Mouse (Mus musculus) neural tube, embryonic 14.5 days (tissue): ENCODE data around the gene Hist1h1b. TPM values are rescaled to one million over a fixed set of nuclear protein-coding genes. Genes with fewer than 3 reads are reported as not detected.
"Not testable (repeated sequence)": the region's sequence is repeated elsewhere in the genome, so short reads cannot be mapped to it uniquely, and the experiment has no call there.

Source experiments
- ATAC-seq: fragments of 200-750 bp; cut with Nextera tagmentation; 2 replicates; pipeline ENCODE4 v1.8.0; 2017; ENCODE audit warnings: low read depth, mild to moderate bottlenecking, moderate TSS enrichment, moderate library complexity
- H3K27ac ChIP-seq: fragments of 300-500 bp; sonication (generic); 2 replicates; pipeline ENCODE4 v1.5.1; 2014; ENCODE audit warnings: low read depth, mild to moderate bottlenecking, control low read depth, low read length, moderate library complexity, mixed read lengths
- H3K27me3 ChIP-seq: fragments of 300-500 bp; sonication (generic); 2 replicates; pipeline ENCODE4 v1.6.1; 2014; ENCODE audit warnings: low read length; ENCODE audit not compliant: control insufficient read depth, insufficient read depth
- H3K36me3 ChIP-seq: fragments of 300-500 bp; sonication (generic); 2 replicates; pipeline ENCODE4 v1.6.1; 2014; ENCODE audit warnings: low read length, mixed read lengths; ENCODE audit not compliant: control insufficient read depth, insufficient read depth
- H3K4me1 ChIP-seq: fragments of 300-500 bp; sonication (generic); 2 replicates; pipeline ENCODE4 v1.6.1; 2014; ENCODE audit warnings: low read length; ENCODE audit not compliant: control insufficient read depth, insufficient read depth
- H3K4me2 ChIP-seq: fragments of 300-500 bp; sonication (generic); 2 replicates; pipeline ENCODE4 v1.6.1; 2014; ENCODE audit warnings: mild to moderate bottlenecking, low read depth, low read length, control low read depth
- H3K4me3 ChIP-seq: fragments of 300-500 bp; sonication (generic); 2 replicates; pipeline ENCODE4 v1.5.1; 2014; ENCODE audit warnings: low read depth, low read length, control low read depth, mixed read lengths
- H3K9ac ChIP-seq: fragments of 300-500 bp; sonication (generic); replicated peaks from 2 replicates; pipeline ENCODE4 v1.6.1; 2014; ENCODE audit warnings: low read depth, mild to moderate bottlenecking, control low read depth, low read length, mixed read lengths
- H3K9me3 ChIP-seq: fragments of 300-500 bp; sonication (generic); 2 replicates; pipeline ENCODE4 v1.6.1; 2016; ENCODE audit warnings: low read length; ENCODE audit not compliant: control insufficient read depth
- WGBS: fragments of 180-500 bp; shearing (Covaris S2); extraction: QIAGEN DNeasy Blood & Tissue Kit; methylation state at CpG from one replicate; pipeline ENCODE4 v1.1.7; 2014; 5-methylcytosine and 5-hydroxymethylcytosine counted together
- microRNA-seq: library from miRNA; unstranded; fragments of <30 nt; microRNA quantifications from one replicate; pipeline ENCODE4, GENCODE M21; 2016
- polyA plus RNA-seq: library from polyadenylated mRNA; unstranded; fragments of >200 nt; fragmentation: Nextera tagmentation; extraction: Ambion mirVana; gene quantifications from 2 replicates; pipeline ENCODE4 v1.2.1, GENCODE M21; 2014

The Hist1h1b gene
- polyA plus RNA-seq, 1 experiment from 2014 or later, result 0.68 TPM

DNA sequence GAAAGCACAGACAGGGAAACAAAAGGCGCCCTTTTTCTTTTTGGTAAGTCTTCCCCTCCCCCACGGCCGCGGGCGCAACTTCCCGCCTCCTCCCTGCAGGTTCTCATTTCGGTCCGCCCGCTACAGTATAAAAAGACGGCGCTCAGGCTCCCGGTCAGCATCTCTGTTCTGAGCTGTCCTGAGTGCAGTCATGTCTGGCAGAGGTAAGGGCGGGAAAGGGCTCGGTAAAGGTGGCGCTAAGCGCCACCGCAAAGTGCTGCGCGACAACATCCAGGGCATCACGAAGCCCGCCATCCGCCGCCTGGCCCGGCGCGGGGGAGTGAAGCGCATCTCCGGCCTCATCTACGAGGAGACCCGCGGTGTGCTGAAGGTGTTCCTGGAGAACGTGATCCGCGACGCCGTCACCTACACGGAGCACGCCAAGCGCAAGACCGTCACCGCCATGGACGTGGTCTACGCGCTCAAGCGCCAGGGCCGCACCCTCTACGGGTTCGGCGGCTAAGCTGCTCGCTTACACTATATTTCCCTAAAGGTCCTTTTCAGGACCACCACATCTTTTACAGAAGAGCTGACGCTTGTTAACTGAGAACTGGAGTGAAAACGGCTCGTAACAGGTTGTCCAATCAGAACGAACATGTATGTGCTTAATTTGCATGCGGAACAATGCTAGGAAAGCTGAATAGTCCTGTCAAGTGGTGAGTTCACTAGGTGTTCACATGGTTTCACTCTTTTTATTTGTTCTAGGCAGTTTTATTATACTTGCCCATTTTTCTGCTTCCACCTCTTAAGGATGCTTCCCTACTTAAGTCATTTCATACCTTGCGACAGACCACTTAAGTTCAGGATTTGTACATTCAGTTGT is 45.3 kb downstream of the Hist1h1b start, which contains the start of gene Hist1h4j:
Gene Hist1h4j, plus strand, starts transcription at position 159 of the 862 bp plus-strand sequence.
- H3K36me3 ChIP-seq, H3K4me1 ChIP-seq, H3K9me3 ChIP-seq, H3K27me3 ChIP-seq: not testable (repeated sequence)
- under 1% methylated on average over 43 of the region's 56 CpGs for WGBS
- peak within 1 kb of the TSS; percentile 78 for H3K4me2 ChIP-seq
- ATAC-seq, result peak; percentile 91
- peak within 1 kb of the TSS; percentile 98 for H3K27ac ChIP-seq
- H3K9ac ChIP-seq, result peak within 1 kb of the TSS; percentile 56
- peak within 1 kb of the TSS; percentile 48 for H3K4me3 ChIP-seq

DNA sequence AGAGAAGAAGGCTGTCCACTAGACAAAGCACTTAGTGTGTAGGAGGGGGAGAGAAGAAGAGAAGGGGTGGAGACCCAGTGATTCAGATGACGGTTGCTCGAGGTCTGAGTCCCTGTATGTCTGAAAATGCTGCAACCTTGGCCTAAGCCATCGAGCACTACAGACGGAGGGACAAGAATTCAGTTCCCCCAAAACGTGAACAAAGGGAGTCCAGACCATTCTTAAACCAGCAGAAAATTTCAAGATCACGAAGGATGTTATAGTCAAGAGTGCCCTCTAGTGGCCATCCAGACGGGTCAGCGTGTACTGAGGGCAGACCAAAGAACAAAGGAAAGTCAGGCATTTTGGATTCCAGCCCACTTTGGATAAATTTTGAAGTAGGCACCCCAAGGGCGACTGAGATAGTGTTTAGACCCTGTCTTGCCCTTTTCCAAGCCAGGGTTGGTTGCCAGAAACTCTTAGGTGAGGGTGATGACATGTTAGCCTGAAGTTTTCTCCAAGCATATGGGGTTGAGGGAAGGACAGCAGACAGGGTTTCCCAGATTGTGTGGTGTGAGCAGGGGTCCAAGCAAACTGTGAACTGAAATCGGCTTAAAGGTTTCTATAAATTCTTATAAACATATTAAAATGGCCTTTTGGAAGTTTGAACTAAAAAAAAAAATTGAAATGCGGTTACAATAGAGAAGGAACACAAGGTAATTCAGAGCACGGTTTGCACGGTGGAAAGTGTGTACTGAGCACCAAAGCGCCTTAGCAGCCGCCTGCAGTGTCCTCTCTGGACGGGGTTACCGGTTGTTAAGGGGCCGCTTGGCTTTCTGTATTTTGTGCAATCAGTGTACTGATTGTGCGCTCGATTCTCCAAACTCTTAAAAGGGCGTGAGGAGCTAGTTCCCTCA is 46.2 kb downstream of the Hist1h1b start:
- Histone ChIP-seq H3K9ac (peak overlapping the region; percentile 56), H3K27ac (peak overlapping the region; percentile 98), H3K4me3 (peak overlapping the region; percentile 48), H3K27me3 (no peaks in the 10 kb centered on the region), H3K4me1 (peaks cover 7% of the 10 kb centered on the region; the same call in 1 of the 2 replicates), H3K36me3 (no peaks in the 10 kb centered on the region), H3K4me2 (peak overlapping the region; percentile 78), H3K9me3 (no peaks in the 10 kb centered on the region)
- ATAC-seq, result peak; percentile 84
- 0% methylated on average over 21 of the region's 21 CpGs for WGBS

DNA sequence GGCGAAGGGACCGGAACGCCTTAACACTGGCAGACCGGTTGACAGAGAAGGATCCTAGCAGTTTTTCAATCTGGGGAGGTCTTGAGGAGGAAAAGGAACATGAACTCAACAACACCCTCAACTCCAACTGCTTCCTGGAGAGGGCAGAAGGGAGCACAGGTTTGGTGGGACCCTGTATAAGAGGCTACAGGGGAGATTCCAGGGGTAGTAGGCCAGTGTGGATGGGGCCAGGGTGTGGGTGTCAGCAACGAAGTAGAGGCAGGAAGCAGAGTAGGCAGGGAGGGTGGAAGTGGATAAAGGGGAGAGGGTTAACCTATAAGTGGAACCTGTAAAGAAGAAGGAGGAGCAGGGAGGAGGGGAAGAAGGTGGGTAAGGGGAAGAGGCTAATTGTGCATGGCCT is 47.0 kb downstream of the Hist1h1b start:
- Histone ChIP-seq H3K4me3 (no peak overlapping the region), H3K4me1 (peaks cover 7% of the 10 kb centered on the region; the same call in 1 of the 2 replicates), H3K27me3 (no peaks in the 10 kb centered on the region), H3K4me2 (no peak overlapping the region), H3K9ac (peak overlapping the region; percentile 1; the same call in 1 of the 2 replicates), H3K36me3 (no peaks in the 10 kb centered on the region), H3K9me3 (no peaks in the 10 kb centered on the region), H3K27ac (peak overlapping the region; percentile 98)
- WGBS, result 66% methylated on average over 5 of the region's 5 CpGs
- peak; percentile 15; the same call in 1 of the 2 replicates for ATAC-seq

Small RNAs within 50 kb of the gene (microRNA-seq; reads per million reads assigned to microRNA genes)
- not detected for gene Gm19658
- not detected for gene Gm44346
- gene Gm44454, result not detected

Other genes starting within 250 kb of the Hist1h1b start
- gene Zkscan8, start 249.5 kb downstream of the Hist1h1b start, polyA plus RNA-seq, result 7.0 and 9.5 TPM in 2 replicates
- gene Olfr1366, start 237.8 kb downstream of the Hist1h1b start, polyA plus RNA-seq, result 0.11 and 0.17 TPM in 2 replicates
- 0.13 TPM in 1 of 2 replicates, not detected in the other for gene Olfr1535, start 220.7 kb downstream of the Hist1h1b start, polyA plus RNA-seq
- gene Olfr1364, start 198.9 kb downstream of the Hist1h1b start, polyA plus RNA-seq, result not detected in 2 replicates
- gene Olfr1362, start 166.6 kb downstream of the Hist1h1b start, polyA plus RNA-seq, result not detected in 2 replicates
- gene Olfr11, start 138.1 kb downstream of the Hist1h1b start, polyA plus RNA-seq, result not detected in 2 replicates
- gene Olfr1361, start 117.2 kb downstream of the Hist1h1b start, polyA plus RNA-seq, result not detected in 2 replicates
- gene Olfr1360, start 103.2 kb downstream of the Hist1h1b start, polyA plus RNA-seq, result not detected in 2 replicates
- not detected in 2 replicates for gene Olfr1359, start 82.5 kb downstream of the Hist1h1b start, polyA plus RNA-seq
- gene Hist1h2bl, start 64.5 kb downstream of the Hist1h1b start, polyA plus RNA-seq, result 1.5 TPM in 1 of 2 replicates, not detected in the other
- 7.0 and 9.4 TPM in 2 replicates for gene Hist1h2ai, start 64.2 kb downstream of the Hist1h1b start, polyA plus RNA-seq
- 0.79 and 2.4 TPM in 2 replicates for gene Hist1h3h, start 63.0 kb downstream of the Hist1h1b start, polyA plus RNA-seq
- 0.82 TPM in 1 of 2 replicates, not detected in the other for gene Hist1h2bm, start 58.6 kb downstream of the Hist1h1b start, polyA plus RNA-seq
- gene Hist1h4j, start 45.6 kb downstream of the Hist1h1b start, polyA plus RNA-seq, result 0.37 and 0.75 TPM in 2 replicates
- 1.2 TPM in 1 of 2 replicates, not detected in the other for gene Hist1h4k, start 30.1 kb downstream of the Hist1h1b start, polyA plus RNA-seq
- 1.4 and 2.9 TPM in 2 replicates for gene Hist1h2ak, start 26.8 kb downstream of the Hist1h1b start, polyA plus RNA-seq
- 1.0 TPM in 1 of 2 replicates, not detected in the other for gene Hist1h2bn, start 26.5 kb downstream of the Hist1h1b start, polyA plus RNA-seq
- 21.5 and 30.1 TPM in 2 replicates for gene Hist1h3i, start 2.7 kb upstream of the Hist1h1b start, polyA plus RNA-seq
- not detected in 2 replicates for gene Hist1h2an, start 6.6 kb upstream of the Hist1h1b start, polyA plus RNA-seq
- 0.54 TPM in 1 of 2 replicates, not detected in the other for gene Hist1h2bp, start 6.8 kb upstream of the Hist1h1b start, polyA plus RNA-seq
- gene Hist1h2bq, start 29.6 kb upstream of the Hist1h1b start, polyA plus RNA-seq, result 2.4 and 4.5 TPM in 2 replicates
- not detected in 2 replicates for gene Hist1h2ao, start 29.8 kb upstream of the Hist1h1b start, polyA plus RNA-seq
- 1.5 TPM in 1 of 2 replicates, not detected in the other for gene Hist1h4m, start 31.1 kb upstream of the Hist1h1b start, polyA plus RNA-seq
- 4.7 and 7.3 TPM in 2 replicates for gene Hist1h4n, start 51.6 kb upstream of the Hist1h1b start, polyA plus RNA-seq
- gene Hist1h2ap, start 52.9 kb upstream of the Hist1h1b start, polyA plus RNA-seq, result 268 and 373 TPM in 2 replicates
- 2.4 and 4.8 TPM in 2 replicates for gene Hist1h2br, start 53.1 kb upstream of the Hist1h1b start, polyA plus RNA-seq
- 16.4 and 17.1 TPM in 2 replicates for gene Zfp184, start 164.5 kb upstream of the Hist1h1b start, polyA plus RNA-seq
- gene Pom121l2, start 200.6 kb upstream of the Hist1h1b start, polyA plus RNA-seq, result not detected in 2 replicates
- gene Prss16, start 229.1 kb upstream of the Hist1h1b start, polyA plus RNA-seq, result not detected in 2 replicates